Mouse (Mus musculus): ENCODE measurements around the gene Olfr1282.
"Not testable (repeated sequence)": the region's sequence is repeated elsewhere in the genome, so short reads cannot be mapped to it uniquely, and the experiment has no call there.

The Olfr1282 gene

DNA sequence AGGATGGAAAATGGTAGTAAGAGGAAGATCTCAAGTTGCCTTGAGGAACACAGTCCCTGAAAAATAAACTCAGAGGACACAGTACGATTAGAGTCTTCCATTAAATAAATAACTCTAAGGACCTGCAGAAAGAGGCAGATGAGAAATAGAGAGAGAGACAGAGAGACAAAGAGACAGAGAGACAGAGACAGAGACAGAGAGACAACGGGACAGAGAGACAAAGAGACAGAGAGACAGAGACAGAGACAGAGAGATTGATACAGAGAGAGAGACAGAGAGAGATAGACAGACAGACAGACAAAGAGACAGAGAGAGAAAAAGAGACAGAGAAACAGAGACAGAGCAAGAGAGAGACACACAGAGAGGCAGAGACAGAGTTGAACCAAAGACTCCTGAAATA, at the start of gene Olfr1282:
TSS of gene Olfr1282 (minus strand) at position 101 of the 400 bp plus-strand sequence.
- DNase-seq, result no peak

DNA sequence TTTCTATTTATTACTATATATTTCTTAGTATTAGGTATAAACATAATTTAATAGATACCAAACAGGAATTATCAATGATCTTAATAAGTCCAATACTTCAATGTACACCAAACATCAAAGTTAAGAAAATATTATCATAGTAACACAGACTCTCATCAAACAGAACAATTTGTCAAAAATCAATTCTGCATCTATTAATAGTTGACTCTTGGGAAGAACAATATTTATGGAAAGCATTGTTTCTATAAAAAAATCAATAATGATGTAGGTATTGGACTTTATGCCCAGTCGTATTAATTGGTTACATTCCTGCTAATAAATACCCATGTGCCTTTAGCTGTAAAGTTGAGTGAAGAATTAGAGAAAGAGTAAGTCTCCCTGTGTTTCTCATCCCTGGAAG, 39.3 kb upstream of the Olfr1282 start, which contains the start of gene Olfr1284:
TSS of gene Olfr1284 (plus strand) at position 301 of the 400 bp plus-strand sequence.
- DNase-seq, result no peak

DNA sequence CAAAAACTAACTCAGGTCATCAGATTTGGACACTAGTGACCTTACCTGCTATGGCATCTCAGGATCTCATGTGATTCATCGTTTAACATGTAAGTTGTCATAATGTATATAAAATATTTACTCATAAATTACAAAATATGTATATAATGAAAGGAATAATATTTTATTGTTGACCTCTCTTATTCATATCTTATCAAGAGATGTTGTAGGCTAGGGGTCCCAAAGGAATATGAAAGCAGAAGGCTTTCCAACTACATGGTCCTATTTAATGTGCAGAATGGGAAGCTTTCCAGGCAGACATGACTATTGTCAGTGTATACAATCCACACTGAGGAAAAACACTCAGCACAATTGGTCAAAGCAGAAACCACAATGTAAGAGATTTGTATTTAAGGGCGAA, 30.6 kb upstream of the Olfr1282 start, which contains the start of gene Olfr1283:
TSS of gene Olfr1283 (plus strand) at position 301 of the 400 bp plus-strand sequence.
- no peak for DNase-seq

DNA sequence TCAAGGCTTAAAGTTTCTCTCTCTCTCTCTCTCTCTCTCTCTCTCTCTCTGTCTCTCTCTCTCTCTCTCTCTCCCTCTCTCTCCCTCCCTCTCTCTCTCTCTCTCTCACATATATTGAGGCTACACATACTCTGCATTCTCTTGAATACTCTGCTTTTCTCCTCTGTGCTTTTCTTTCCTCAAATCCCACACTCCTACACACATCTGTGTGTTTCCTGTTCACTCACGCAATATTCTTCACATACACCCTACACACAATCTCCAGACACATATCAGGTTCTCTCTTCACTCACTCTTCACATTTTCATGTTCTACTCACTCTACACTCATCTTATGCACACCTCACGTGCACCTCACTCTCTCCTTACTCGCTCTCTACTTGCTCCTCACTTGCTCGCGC, 2.2 kb downstream of the Olfr1282 start:
- DNase-seq, result not testable (repeated sequence)

DNA sequence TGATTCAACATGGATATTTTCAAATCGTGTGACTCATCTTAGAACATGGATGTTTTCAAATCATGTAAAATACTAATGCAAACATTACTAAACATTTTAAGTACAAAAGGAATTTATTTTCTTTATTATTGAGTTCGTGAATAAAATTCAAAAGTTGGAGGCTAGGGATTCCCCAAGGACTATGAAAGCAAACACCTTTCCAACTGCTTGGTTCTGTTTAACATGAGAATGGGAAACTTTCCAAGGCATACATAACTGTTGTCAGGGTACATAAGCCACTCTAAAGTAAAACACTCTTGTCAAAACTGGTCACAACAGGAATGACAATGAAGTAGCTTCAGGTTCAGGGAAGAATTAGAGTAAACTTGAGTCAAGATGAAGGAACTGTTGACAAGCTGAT, 9.7 kb downstream of the Olfr1282 start, which contains the start of gene Olfr1281:
TSS of gene Olfr1281 (plus strand) at position 301 of the 400 bp plus-strand sequence.
- no peak for DNase-seq

DNA sequence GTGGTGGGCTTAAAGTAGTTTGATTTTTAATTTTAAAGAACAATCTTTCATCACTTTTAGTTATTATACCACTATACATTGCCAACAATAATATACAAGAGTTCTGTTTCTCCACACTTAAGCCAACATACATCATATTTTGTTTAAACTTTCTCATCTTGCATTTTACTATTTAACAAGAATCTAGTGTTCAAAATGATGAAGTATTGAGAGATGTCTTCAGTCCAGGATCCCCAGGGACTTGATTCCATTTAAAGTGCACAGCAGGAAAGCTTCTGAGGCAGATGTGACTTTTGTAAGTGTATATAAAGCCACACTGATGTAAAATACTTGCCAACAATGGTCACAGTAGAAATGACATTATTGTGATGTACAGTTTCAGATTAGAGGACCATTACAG, 22.2 kb downstream of the Olfr1282 start, which contains the start of gene Olfr1280:
TSS of gene Olfr1280 (plus strand) at position 301 of the 400 bp plus-strand sequence.
- no peak for DNase-seq

DNA sequence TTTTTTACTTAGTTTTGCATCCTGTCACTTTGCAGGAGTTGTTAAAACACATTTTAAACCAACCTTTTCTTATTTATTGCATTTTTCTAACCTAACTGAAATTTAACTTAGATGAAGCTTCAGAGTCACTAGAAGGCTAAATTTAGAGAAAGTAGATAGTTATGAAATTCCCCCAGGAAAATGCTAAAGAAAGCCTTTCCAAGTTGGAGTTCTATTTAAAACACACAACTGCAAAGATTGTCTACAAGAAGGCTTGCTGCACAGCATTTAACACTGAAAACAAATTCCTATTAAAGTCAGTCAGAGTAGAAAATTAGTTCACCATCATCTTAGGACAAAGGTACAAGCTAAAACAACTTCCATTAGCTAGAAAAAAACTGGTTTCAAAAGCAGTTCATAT, 35.5 kb downstream of the Olfr1282 start, which contains the start of gene Olfr1279:
TSS of gene Olfr1279 (plus strand) at position 262 of the 400 bp plus-strand sequence.
- no peak for DNase-seq

DNA sequence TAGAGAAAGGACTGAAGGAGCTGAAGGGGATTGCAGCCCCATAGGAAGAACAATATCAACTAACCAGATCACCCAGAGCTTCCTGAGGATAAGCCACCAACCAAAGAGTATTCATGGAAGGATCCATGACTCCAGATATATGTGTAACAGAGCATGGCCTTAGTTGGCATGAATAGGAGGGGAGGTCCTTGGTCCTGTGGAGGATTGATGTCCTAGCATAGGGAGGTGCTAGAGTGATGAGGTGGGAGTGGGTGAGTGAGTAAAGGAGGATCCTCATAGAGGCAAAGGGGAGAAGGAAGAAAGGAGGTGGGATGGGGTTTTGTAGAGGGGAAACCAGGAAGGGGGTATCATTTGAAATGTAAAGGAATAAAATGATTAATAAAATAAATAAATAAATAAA, 37.3 kb downstream of the Olfr1282 start:
- DNase-seq, result no peak

DNA sequence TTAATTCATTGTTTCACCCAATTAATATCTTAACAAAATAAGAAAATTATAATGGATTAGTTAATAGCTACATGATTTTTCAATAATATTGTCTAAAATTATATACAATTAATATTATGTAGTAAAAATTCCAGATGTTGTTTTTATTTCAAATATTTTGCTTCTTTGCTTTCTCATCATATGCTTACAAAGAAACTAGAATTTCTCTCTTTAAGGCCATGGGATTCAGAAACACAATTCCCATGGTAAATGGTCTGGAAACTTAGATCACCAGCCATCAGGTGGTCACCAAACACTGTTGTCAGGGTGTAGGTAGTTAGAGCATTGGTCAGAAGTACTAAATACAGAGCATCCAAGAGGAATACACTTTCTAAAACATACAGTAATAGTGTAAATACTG, 46.0 kb downstream of the Olfr1282 start, which contains the start of gene Olfr1278:
TSS of gene Olfr1278 (plus strand) at position 301 of the 400 bp plus-strand sequence.
- no peak for DNase-seq
